Mouse (Mus musculus): ENCODE data around the gene Ush1g. TPM values are rescaled to one million over a fixed set of nuclear protein-coding genes. Genes with fewer than 3 reads are reported as not detected.

Ush1g gene
- 0.02 and 0.11 TPM in 2 replicates for polyA plus RNA-seq (2012; rRNA removed)

- 4% methylated on average over 34 of the region's 35 CpGs for WGBS
- no peak for DNase-seq (ENCODE audit: low read depth, low spot score)
Observed at GRCm38 (mm10) chr11:115321906-115322693, at the start of gene Ush1g. Ush1g (minus strand) TSS chr11:115322041.

- WGBS, result 79% methylated on average over 8 of the region's 8 CpGs
- DNase-seq (ENCODE audit: low read depth, low spot score), result no peak
Observed at GRCm38 (mm10) chr11:115371354-115371753, 49.5 kb upstream of the Ush1g start.

- no peak for DNase-seq (ENCODE audit: low read depth, low spot score)
Observed at GRCm38 (mm10) chr11:115370368-115370767, 48.5 kb upstream of the Ush1g start.

GRCm38 (mm10) chr11:115367395-115367944, 45.6 kb upstream of the Ush1g start, which contains the start of gene Hid1:
Hid1 (minus strand) TSS chr11:115367756.
- no peak for DNase-seq (ENCODE audit: low read depth, low spot score)
- under 1% methylated on average over 39 of the region's 39 CpGs for WGBS

More at GRCm38 (mm10) chr11:115370368-115370767, 48.5 kb upstream of the Ush1g start:
- WGBS, result 65% methylated on average over 7 of the region's 7 CpGs

- WGBS, result 6% methylated on average over 28 of the region's 28 CpGs
- DNase-seq (ENCODE audit: low read depth, low spot score), result no peak
Observed at GRCm38 (mm10) chr11:115366706-115367394, 45.0 kb upstream of the Ush1g start.

- DNase-seq (ENCODE audit: low read depth, low spot score), result no peak
- WGBS, result 45% methylated on average over 7 of the region's 7 CpGs
Observed at GRCm38 (mm10) chr11:115366039-115366705, 44.3 kb upstream of the Ush1g start.

GRCm38 (mm10) chr11:115364136-115364535, 42.3 kb upstream of the Ush1g start:
- 70% methylated on average over 3 of the region's 3 CpGs for WGBS
- no peak for DNase-seq (ENCODE audit: low read depth, low spot score)

- 22% methylated on average over 6 of the region's 6 CpGs for WGBS
- DNase-seq (ENCODE audit: low read depth, low spot score), result no peak
Observed at GRCm38 (mm10) chr11:115359726-115360125, 37.9 kb upstream of the Ush1g start.

- 21% methylated on average over 3 of the region's 3 CpGs for WGBS
- DNase-seq (ENCODE audit: low read depth, low spot score), result no peak
Observed at GRCm38 (mm10) chr11:115359293-115359692, 37.5 kb upstream of the Ush1g start.

GRCm38 (mm10) chr11:115358468-115358867, 36.6 kb upstream of the Ush1g start:
- WGBS, result 13% methylated on average over 5 of the region's 5 CpGs
- no peak for DNase-seq (ENCODE audit: low read depth, low spot score)

- 10% methylated on average over 8 of the region's 8 CpGs for WGBS
Observed at GRCm38 (mm10) chr11:115354183-115354582, 32.3 kb upstream of the Ush1g start.

GRCm38 (mm10) chr11:115353375-115353774, 31.5 kb upstream of the Ush1g start:
- 90% methylated on average over 5 of the region's 5 CpGs for WGBS

More at GRCm38 (mm10) chr11:115354183-115354582, 32.3 kb upstream of the Ush1g start:
- DNase-seq (ENCODE audit: low read depth, low spot score), result no peak

GRCm38 (mm10) chr11:115349976-115350375, 28.1 kb upstream of the Ush1g start:
- DNase-seq (ENCODE audit: low read depth, low spot score), result no peak
- 80% methylated on average over 4 of the region's 4 CpGs for WGBS

More at GRCm38 (mm10) chr11:115353375-115353774, 31.5 kb upstream of the Ush1g start:
- DNase-seq (ENCODE audit: low read depth, low spot score), result no peak

- no peak for DNase-seq (ENCODE audit: low read depth, low spot score)
- WGBS, result 74% methylated on average over 17 of the region's 17 CpGs
Observed at GRCm38 (mm10) chr11:115348681-115349248, 26.9 kb upstream of the Ush1g start.

GRCm38 (mm10) chr11:115345515-115345914, 23.7 kb upstream of the Ush1g start:
- DNase-seq (ENCODE audit: low read depth, low spot score), result no peak
- WGBS, result 47% methylated on average over 7 of the region's 7 CpGs

- DNase-seq (ENCODE audit: low read depth, low spot score), result no peak
- 25% methylated on average over 12 of the region's 12 CpGs for WGBS
Observed at GRCm38 (mm10) chr11:115344967-115345366, 23.1 kb upstream of the Ush1g start.

- WGBS, result 31% methylated on average over 6 of the region's 6 CpGs
- DNase-seq (ENCODE audit: low read depth, low spot score), result no peak
Observed at GRCm38 (mm10) chr11:115341866-115342265, 20.0 kb upstream of the Ush1g start.

- 39% methylated on average over 2 of the region's 2 CpGs for WGBS
- no peak for DNase-seq (ENCODE audit: low read depth, low spot score)
Observed at GRCm38 (mm10) chr11:115341246-115341645, 19.4 kb upstream of the Ush1g start.

- no peak for DNase-seq (ENCODE audit: low read depth, low spot score)
- WGBS, result 29% methylated on average over 1 of the region's 1 CpGs
Observed at GRCm38 (mm10) chr11:115337826-115338225, 16.0 kb upstream of the Ush1g start.

Measured in large intestine, adult 2 months (tissue).